Mouse (Mus musculus) embryonic facial prominence, embryonic 12.5 days (tissue): ENCODE measurements around the gene Polr2f. TPM values are rescaled to one million over a fixed set of nuclear protein-coding genes. Genes with fewer than 3 reads are reported as not detected.

ENCODE experiments used
- ATAC-seq: fragments of 200-750 bp; cut with Nextera tagmentation; 2 replicates; pipeline ENCODE4 v1.8.0; 2017; ENCODE audit not compliant: insufficient number of reproducible peaks, insufficient read depth, low FRiP score, low TSS enrichment
- H3K27ac ChIP-seq: fragments of 300-500 bp; sonication (generic); 2 replicates; pipeline ENCODE4 v1.5.1; 2016; ENCODE audit warnings: mild to moderate bottlenecking
- H3K27me3 ChIP-seq: fragments of 300-500 bp; sonication (generic); 2 replicates; pipeline ENCODE4 v1.6.1; 2016; ENCODE audit warnings: mild to moderate bottlenecking, moderate library complexity
- H3K36me3 ChIP-seq: fragments of 300-500 bp; sonication (generic); 2 replicates; pipeline ENCODE4 v1.6.1; 2016; ENCODE audit warnings: mild to moderate bottlenecking
- H3K4me1 ChIP-seq: fragments of 300-500 bp; sonication (generic); 2 replicates; pipeline ENCODE4 v1.6.1; 2016
- H3K4me2 ChIP-seq: fragments of 300-500 bp; sonication (generic); replicated peaks from 2 replicates; pipeline ENCODE4 v1.6.1; 2016; ENCODE audit warnings: mild to moderate bottlenecking, moderate library complexity
- H3K4me3 ChIP-seq: fragments of 300-500 bp; sonication (generic); 2 replicates; pipeline ENCODE4 v1.5.1; 2016; ENCODE audit warnings: mild to moderate bottlenecking
- H3K9ac ChIP-seq: fragments of 300-500 bp; sonication (generic); 2 replicates; pipeline ENCODE4 v1.6.1; 2016; ENCODE audit warnings: mild to moderate bottlenecking, moderate library complexity
- H3K9me3 ChIP-seq: fragments of 300-500 bp; sonication (generic); 2 replicates; pipeline ENCODE4 v1.6.1; 2016; ENCODE audit warnings: mild to moderate bottlenecking, moderate library complexity
- WGBS: fragments of 180-500 bp; shearing (Covaris S2); methylation state at CpG from one replicate; pipeline ENCODE4 v1.1.7; 2016; 5-methylcytosine and 5-hydroxymethylcytosine counted together
- polyA plus RNA-seq: library from polyadenylated mRNA; unstranded; fragments of >200 nt; fragmentation: Nextera tagmentation; extraction: Ambion mirVana; gene quantifications from 2 replicates; pipeline ENCODE4 v1.2.1, GENCODE M21; 2016

Polr2f gene
- 359 and 385 TPM in 2 replicates for polyA plus RNA-seq

- no peaks in the 10 kb centered on the region for H3K9me3 ChIP-seq
- H3K4me1 ChIP-seq, result peaks cover 16% of the 10 kb centered on the region
- peak within 1 kb of the TSS; percentile 69 for H3K4me3 ChIP-seq
- H3K4me2 ChIP-seq, result peak within 1 kb of the TSS; percentile 89
- under 1% methylated on average over 57 of the region's 57 CpGs for WGBS
- no peak within 1 kb of the TSS for H3K27ac ChIP-seq
- peak within 1 kb of the TSS; percentile 65 for H3K9ac ChIP-seq
- peaks cover 21% of the 10 kb centered on the region for H3K36me3 ChIP-seq
- H3K27me3 ChIP-seq, result no peaks in the 10 kb centered on the region
- peak; percentile 74 for ATAC-seq
Observed at GRCm38 (mm10) chr15:79140866-79141565, at the start of gene Polr2f, which contains the start of gene 1700088E04Rik. Gene Polr2f, plus strand, starts transcription at chr15:79141009. Gene 1700088E04Rik, minus strand, starts transcription at chr15:79141253.

GRCm38 (mm10) chr15:79092284-79092683, 48.5 kb upstream of the Polr2f start:
- no peaks in the 10 kb centered on the region for H3K27me3 ChIP-seq
- no peak for ATAC-seq
- 87% methylated on average over 6 of the region's 6 CpGs for WGBS
- H3K36me3 ChIP-seq, result peaks cover 79% of the 10 kb centered on the region
- H3K4me1 ChIP-seq, result peaks cover 2% of the 10 kb centered on the region
- no peak overlapping the region for H3K9ac ChIP-seq
- no peak overlapping the region for H3K4me3 ChIP-seq
- H3K4me2 ChIP-seq, result no peak overlapping the region
- no peaks in the 10 kb centered on the region for H3K9me3 ChIP-seq
- no peak overlapping the region for H3K27ac ChIP-seq

GRCm38 (mm10) chr15:79093083-79093839, 47.5 kb upstream of the Polr2f start:
- Histone ChIP-seq H3K4me1 (peaks cover 12% of the 10 kb centered on the region), H3K9ac (no peak overlapping the region), H3K9me3 (no peaks in the 10 kb centered on the region), H3K27me3 (no peaks in the 10 kb centered on the region), H3K36me3 (peaks cover 73% of the 10 kb centered on the region), H3K4me3 (no peak overlapping the region), H3K4me2 (no peak overlapping the region), H3K27ac (no peak overlapping the region)
- 71% methylated on average over 7 of the region's 7 CpGs for WGBS
- no peak for ATAC-seq

- no peak overlapping the region for H3K4me2 ChIP-seq
- WGBS, result 86% methylated on average over 5 of the region's 5 CpGs
- no peaks in the 10 kb centered on the region for H3K9me3 ChIP-seq
- H3K9ac ChIP-seq, result no peak overlapping the region
- ATAC-seq, result no peak
- no peak overlapping the region for H3K27ac ChIP-seq
- peaks cover 51% of the 10 kb centered on the region for H3K36me3 ChIP-seq
- H3K4me3 ChIP-seq, result no peak overlapping the region
- H3K27me3 ChIP-seq, result no peaks in the 10 kb centered on the region
- peaks cover 16% of the 10 kb centered on the region for H3K4me1 ChIP-seq
Observed at GRCm38 (mm10) chr15:79095483-79095882, 45.3 kb upstream of the Polr2f start.

GRCm38 (mm10) chr15:79096556-79096955, 44.3 kb upstream of the Polr2f start:
- no peak for ATAC-seq
- H3K4me2 ChIP-seq, result no peak overlapping the region
- no peak overlapping the region for H3K9ac ChIP-seq
- H3K27ac ChIP-seq, result no peak overlapping the region
- H3K9me3 ChIP-seq, result no peaks in the 10 kb centered on the region
- 72% methylated on average over 3 of the region's 3 CpGs for WGBS
- H3K4me1 ChIP-seq, result peaks cover 22% of the 10 kb centered on the region
- no peak overlapping the region for H3K4me3 ChIP-seq
- peaks cover 40% of the 10 kb centered on the region for H3K36me3 ChIP-seq
- H3K27me3 ChIP-seq, result no peaks in the 10 kb centered on the region

- no peak overlapping the region for H3K9ac ChIP-seq
- H3K9me3 ChIP-seq, result no peaks in the 10 kb centered on the region
- H3K27ac ChIP-seq, result peak overlapping the region; percentile 59; the same call in 1 of the 2 replicates
- 26% methylated on average over 2 of the region's 2 CpGs for WGBS
- H3K27me3 ChIP-seq, result no peaks in the 10 kb centered on the region
- no peak overlapping the region for H3K4me3 ChIP-seq
- H3K36me3 ChIP-seq, result peaks cover 34% of the 10 kb centered on the region
- H3K4me1 ChIP-seq, result peaks cover 22% of the 10 kb centered on the region
- no peak overlapping the region for H3K4me2 ChIP-seq
- no peak for ATAC-seq
Observed at GRCm38 (mm10) chr15:79097135-79097534, 43.7 kb upstream of the Polr2f start.

- Histone ChIP-seq H3K9ac (no peak overlapping the region), H3K27me3 (no peaks in the 10 kb centered on the region), H3K36me3 (peaks cover 30% of the 10 kb centered on the region), H3K4me1 (peaks cover 22% of the 10 kb centered on the region), H3K27ac (peak overlapping the region; percentile 59; the same call in 1 of the 2 replicates), H3K4me3 (no peak overlapping the region), H3K9me3 (no peaks in the 10 kb centered on the region), H3K4me2 (no peak overlapping the region)
- WGBS, result 37% methylated on average over 6 of the region's 6 CpGs
- ATAC-seq, result 0 out of 2 replicates have a peak, but pooled peaks have one; percentile 37
Observed at GRCm38 (mm10) chr15:79097611-79098025, 43.2 kb upstream of the Polr2f start.

GRCm38 (mm10) chr15:79098220-79098619, 42.6 kb upstream of the Polr2f start:
- Histone ChIP-seq H3K4me3 (no peak overlapping the region), H3K27me3 (no peaks in the 10 kb centered on the region), H3K36me3 (peaks cover 24% of the 10 kb centered on the region), H3K4me2 (no peak overlapping the region), H3K9ac (no peak overlapping the region), H3K27ac (no peak overlapping the region; the same call in 1 of the 2 replicates), H3K4me1 (peaks cover 22% of the 10 kb centered on the region), H3K9me3 (no peaks in the 10 kb centered on the region)
- ATAC-seq, result no peak
- WGBS, result 61% methylated on average over 5 of the region's 5 CpGs

GRCm38 (mm10) chr15:79098868-79099267, 41.9 kb upstream of the Polr2f start:
- Histone ChIP-seq H3K27me3 (no peaks in the 10 kb centered on the region), H3K4me1 (peaks cover 22% of the 10 kb centered on the region), H3K27ac (no peak overlapping the region), H3K4me2 (no peak overlapping the region), H3K9ac (no peak overlapping the region), H3K4me3 (no peak overlapping the region), H3K36me3 (peaks cover 17% of the 10 kb centered on the region), H3K9me3 (no peaks in the 10 kb centered on the region)
- ATAC-seq, result no peak
- 59% methylated on average over 7 of the region's 7 CpGs for WGBS

GRCm38 (mm10) chr15:79099456-79099855, 41.4 kb upstream of the Polr2f start:
- Histone ChIP-seq H3K36me3 (peaks cover 11% of the 10 kb centered on the region), H3K4me3 (no peak overlapping the region), H3K27ac (no peak overlapping the region), H3K4me1 (peaks cover 22% of the 10 kb centered on the region), H3K4me2 (no peak overlapping the region), H3K27me3 (no peaks in the 10 kb centered on the region), H3K9me3 (no peaks in the 10 kb centered on the region), H3K9ac (no peak overlapping the region)
- ATAC-seq, result no peak
- 65% methylated on average over 4 of the region's 4 CpGs for WGBS

- no peak for ATAC-seq
- Histone ChIP-seq H3K27ac (no peak overlapping the region), H3K9me3 (no peaks in the 10 kb centered on the region), H3K27me3 (no peaks in the 10 kb centered on the region), H3K4me2 (no peak overlapping the region), H3K4me1 (peaks cover 22% of the 10 kb centered on the region), H3K9ac (no peak overlapping the region), H3K4me3 (no peak overlapping the region), H3K36me3 (0 out of 2 replicates have a peak, but pooled peaks cover 6% of the 10 kb centered on the region)
- WGBS, result 62% methylated on average over 4 of the region's 4 CpGs
Observed at GRCm38 (mm10) chr15:79100391-79100790, 40.4 kb upstream of the Polr2f start.

- Histone ChIP-seq H3K4me1 (peaks cover 22% of the 10 kb centered on the region), H3K27me3 (no peaks in the 10 kb centered on the region), H3K9ac (no peak overlapping the region; the same call in 1 of the 2 replicates), H3K27ac (0 out of 2 replicates have a peak overlapping the region, but pooled peaks have one; percentile 25), H3K36me3 (no peaks in the 10 kb centered on the region), H3K4me3 (no peak overlapping the region), H3K9me3 (no peaks in the 10 kb centered on the region), H3K4me2 (no peak overlapping the region)
- ATAC-seq, result no peak
Observed at GRCm38 (mm10) chr15:79101531-79101930, 39.3 kb upstream of the Polr2f start.
